In genomic region chr5:75607971-75608370, GRCm38 (mm10) we compare ENCODE assay signal across 19 mouse cellular contexts. TPM values are rescaled to one million over a fixed set of nuclear protein-coding genes. Genes with fewer than 3 reads are reported as not detected.
A peak's percentile ranks its signal among the peaks of the same experiment; 100 is the strongest.
DNase-seq lines count a peak whose midpoint lies in the region; ATAC-seq and TF ChIP-seq lines count a peak whose summit lies in the region.
"Had no signal": no experiment of that assay in that cellular context is flagged by ENCODE, and none has a peak within 500 bp of the region (broad histone marks: within the 10 kb centered on the region; RNA-seq: fewer than 3 reads in every experiment).

No protein-coding gene starts in this region.

- DNase-seq in heart, postnatal 36 days: no peak
- DNase-seq in midbrain, postnatal 0 days (ENCODE audit: low spot score): no peak
- peak; percentile 40 for DNase-seq in liver, embryonic 13.5 days
- no peak for DNase-seq in embryo, embryonic 11 days
- DNase-seq in adrenal gland, postnatal 36 days: no peak
- DNase-seq in right cerebral cortex, adult 18-20 months: no peak
- DNase-seq: adrenal gland, postnatal 14 days; cerebellum, adult 8-10 months; gastrocnemius, postnatal 14 days; kidney, adult 9 months; lung, postnatal 10 days; retina, postnatal 1 day; thymus, postnatal 4 days had no signal

- H3K36me3 ChIP-seq in heart, embryonic 12.5 days: no peaks in the 10 kb centered on the region
- H3K36me3 ChIP-seq in midbrain, embryonic 13.5 days: 0 out of 2 replicates have a peak, but pooled peaks cover 5% of the 10 kb centered on the region
- H3K36me3 ChIP-seq in midbrain, postnatal 0 days (ENCODE audit: insufficient read depth, low read length): no peaks in the 10 kb centered on the region
- peaks cover 10% of the 10 kb centered on the region for H3K36me3 ChIP-seq in liver, embryonic 13.5 days
- H3K36me3 ChIP-seq: limb, embryonic 15.5 days had no signal

- ATAC-seq in heart, embryonic 12.5 days (ENCODE audit: insufficient number of reproducible peaks, low FRiP score): peak; percentile 69; the same call in 1 of the 2 replicates
- no peak for ATAC-seq in midbrain, embryonic 13.5 days
- ATAC-seq in midbrain, postnatal 0 days (ENCODE audit: low FRiP score): no peak
- peak; percentile 87 for ATAC-seq in liver, embryonic 13.5 days (ENCODE audit: low read depth)
- ATAC-seq: activated CD4-positive, CD25-positive, alpha-beta regulatory T cell, adult 4 months; Patski had no signal

- H3K9ac ChIP-seq in heart, embryonic 12.5 days: no peak overlapping the region
- no peak overlapping the region for H3K9ac ChIP-seq in midbrain, embryonic 13.5 days (replicated peaks)
- H3K9ac ChIP-seq in midbrain, postnatal 0 days (replicated peaks; ENCODE audit: low read length, poor library complexity, severe bottlenecking): no peak overlapping the region
- H3K9ac ChIP-seq in liver, embryonic 13.5 days: peak overlapping the region; percentile 43
- H3K9ac ChIP-seq: limb, embryonic 15.5 days had no signal

- 15% methylated on average over 12 of the region's 12 CpGs for WGBS in heart, embryonic 12.5 days
- 71% methylated on average over 12 of the region's 12 CpGs for WGBS in midbrain, embryonic 13.5 days
- 72% methylated on average over 12 of the region's 12 CpGs for WGBS in midbrain, postnatal 0 days
- WGBS in liver, embryonic 13.5 days (ENCODE audit: insufficient replicate concordance): 11% methylated on average over 12 of the region's 12 CpGs

- TF ChIP-seq CTCF in midbrain, postnatal 0 days (IDR thresholded peaks at IDR 0.05): no peak

- H3K27ac ChIP-seq in heart, embryonic 12.5 days (ENCODE audit: poor library complexity, severe bottlenecking): no peak overlapping the region; the same call in 1 of the 2 replicates
- H3K27ac ChIP-seq in midbrain, embryonic 13.5 days: peak overlapping the region; percentile 28; the same call in 1 of the 2 replicates
- H3K27ac ChIP-seq in midbrain, postnatal 0 days (ENCODE audit: low read depth, low read length): no peak overlapping the region
- peak overlapping the region; percentile 64 for H3K27ac ChIP-seq in liver, embryonic 13.5 days

- H3K9me3 ChIP-seq in heart, embryonic 12.5 days (replicated peaks): no peaks in the 10 kb centered on the region
- H3K9me3 ChIP-seq in midbrain, embryonic 13.5 days: no peaks in the 10 kb centered on the region
- H3K9me3 ChIP-seq in midbrain, postnatal 0 days (ENCODE audit: low read length): no peaks in the 10 kb centered on the region
- H3K9me3 ChIP-seq in liver, embryonic 13.5 days (replicated peaks): no peaks in the 10 kb centered on the region
- H3K9me3 ChIP-seq: limb, embryonic 15.5 days; megakaryocyte, embryonic 14.5 days had no signal

- intact Hi-C loops in heart, postnatal 36 days (cut with DNase I): no loop called here

- H3K4me3 ChIP-seq in heart, embryonic 12.5 days: 0 out of 2 replicates have a peak overlapping the region, but pooled peaks have one; percentile 1
- no peak overlapping the region for H3K4me3 ChIP-seq in midbrain, embryonic 13.5 days (replicated peaks)
- H3K4me3 ChIP-seq in midbrain, postnatal 0 days (ENCODE audit: low read depth, low read length): no peak overlapping the region
- H3K4me3 ChIP-seq in liver, embryonic 13.5 days (replicated peaks): peak overlapping the region; percentile 11; the same call in 1 of the 2 replicates
- H3K4me3 ChIP-seq: limb, embryonic 15.5 days; megakaryocyte, embryonic 14.5 days had no signal

- H3K27me3 ChIP-seq in heart, embryonic 12.5 days (replicated peaks): no peaks in the 10 kb centered on the region
- H3K27me3 ChIP-seq in midbrain, embryonic 13.5 days: no peaks in the 10 kb centered on the region
- H3K27me3 ChIP-seq in midbrain, postnatal 0 days (ENCODE audit: insufficient read depth, low read length): no peaks in the 10 kb centered on the region
- H3K27me3 ChIP-seq in liver, embryonic 13.5 days: no peaks in the 10 kb centered on the region
- H3K27me3 ChIP-seq: limb, embryonic 15.5 days; megakaryocyte, embryonic 14.5 days; Patski had no signal

- H3K4me1 ChIP-seq in heart, embryonic 12.5 days (replicated peaks): peaks cover 34% of the 10 kb centered on the region
- peaks cover 30% of the 10 kb centered on the region; the same call in 1 of the 2 replicates for H3K4me1 ChIP-seq in midbrain, embryonic 13.5 days (replicated peaks)
- H3K4me1 ChIP-seq in midbrain, postnatal 0 days (ENCODE audit: insufficient read depth, low read length): no peaks in the 10 kb centered on the region
- H3K4me1 ChIP-seq in liver, embryonic 13.5 days (replicated peaks): peaks cover 46% of the 10 kb centered on the region

- peak overlapping the region; percentile 58 for H3K4me2 ChIP-seq in heart, embryonic 12.5 days
- no peak overlapping the region for H3K4me2 ChIP-seq in midbrain, embryonic 13.5 days (replicated peaks)
- H3K4me2 ChIP-seq in midbrain, postnatal 0 days (ENCODE audit: low read depth, low read length, poor library complexity, severe bottlenecking): no peak overlapping the region
- peak overlapping the region; percentile 52 for H3K4me2 ChIP-seq in liver, embryonic 13.5 days
- H3K4me2 ChIP-seq: limb, embryonic 15.5 days had no signal

RNA-seq across cellular contexts. Expression of gene Kit, which starts 33.3 kb away (rescaled TPM):
- polyA plus RNA-seq in heart, embryonic 12.5 days (2016; fragmentation: Nextera tagmentation; extraction: Ambion mirVana): 13.0 and 13.6 TPM in 2 replicates
- 1 to 10 TPM; 2.4 to 4.0 TPM for total RNA-seq in heart, postnatal 36 days (2021)
- 28.8 and 30.7 TPM in 2 replicates for polyA plus RNA-seq in midbrain, embryonic 13.5 days (2015; fragmentation: Nextera tagmentation; extraction: Ambion mirVana)
- total RNA-seq in midbrain, postnatal 0 days (2014; rRNA removed): 51.6 and 52.4 TPM in 2 replicates
- 29.9 and 30.9 TPM in 2 replicates for polyA plus RNA-seq in midbrain, postnatal 0 days (2015; fragmentation: Nextera tagmentation; extraction: Ambion mirVana)
- polyA plus RNA-seq in liver, embryonic 13.5 days (2015; fragmentation: Nextera tagmentation; extraction: Ambion mirVana): 13.5 and 18.0 TPM in 2 replicates
- 1 to 10 TPM; 3.2 to 6.5 TPM for total RNA-seq in adrenal gland, postnatal 36 days (2021)

Comparison
In these comparisons a context has a peak if more than half of its experiments do, and no peak if none do; other contexts are left out.
1. H3K27ac ChIP-seq: peak in midbrain, embryonic 13.5 days (single experiment) and liver, embryonic 13.5 days (single experiment); none in heart, embryonic 12.5 days (single experiment) and midbrain, postnatal 0 days (single experiment).
2. ATAC-seq: peak in heart, embryonic 12.5 days (single experiment) and liver, embryonic 13.5 days (single experiment); none in midbrain, embryonic 13.5 days (single experiment) and midbrain, postnatal 0 days (single experiment).
3. H3K4me2 ChIP-seq: peak in heart, embryonic 12.5 days (single experiment) and liver, embryonic 13.5 days (single experiment); none in midbrain, embryonic 13.5 days (single experiment) and midbrain, postnatal 0 days (single experiment).
4. H3K4me3 ChIP-seq: peak in heart, embryonic 12.5 days (single experiment) and liver, embryonic 13.5 days (single experiment); none in midbrain, embryonic 13.5 days (single experiment) and midbrain, postnatal 0 days (single experiment).